Mouse (Mus musculus) midbrain, embryonic 15.5 days (tissue): Measurements from ENCODE around the gene Rnf216. TPM values are rescaled to one million over a fixed set of nuclear protein-coding genes. Genes with fewer than 3 reads are reported as not detected.
"Not testable (repeated sequence)": the region's sequence is repeated elsewhere in the genome, so short reads cannot be mapped to it uniquely, and the experiment has no call there.

Experiments
- ATAC-seq: fragments of 200-750 bp; cut with Nextera tagmentation; replicated peaks from 2 replicates; pipeline ENCODE4 v1.8.0; 2017; ENCODE audit warnings: moderate TSS enrichment
- H3K27ac ChIP-seq: fragments of 300-500 bp; sonication (generic); 2 replicates; pipeline ENCODE4 v1.5.1; 2015; ENCODE audit warnings: mild to moderate bottlenecking, inconsistent platforms
- H3K27me3 ChIP-seq: fragments of 300-500 bp; sonication (generic); replicated peaks from 2 replicates; pipeline ENCODE4 v1.6.1; 2015; ENCODE audit warnings: inconsistent platforms
- H3K36me3 ChIP-seq: fragments of 300-500 bp; sonication (generic); replicated peaks from 2 replicates; pipeline ENCODE4 v1.6.1; 2015; ENCODE audit warnings: inconsistent platforms
- H3K4me1 ChIP-seq: fragments of 300-500 bp; sonication (generic); 2 replicates; pipeline ENCODE4 v1.6.1; 2015; ENCODE audit warnings: inconsistent platforms
- H3K4me2 ChIP-seq: fragments of 300-500 bp; sonication (generic); 2 replicates; pipeline ENCODE4 v1.6.1; 2015; ENCODE audit warnings: inconsistent platforms, mild to moderate bottlenecking, moderate library complexity
- H3K4me3 ChIP-seq: fragments of 300-500 bp; sonication (generic); 2 replicates; pipeline ENCODE4 v1.5.1; 2015; ENCODE audit warnings: mild to moderate bottlenecking, inconsistent platforms
- H3K9ac ChIP-seq: fragments of 300-500 bp; sonication (generic); 2 replicates; pipeline ENCODE4 v1.6.1; 2015; ENCODE audit warnings: mild to moderate bottlenecking, inconsistent platforms
- H3K9me3 ChIP-seq: fragments of 300-500 bp; sonication (generic); 2 replicates; pipeline ENCODE4 v1.6.1; 2016; ENCODE audit warnings: inconsistent platforms
- WGBS: fragments of 180-500 bp; shearing (Covaris S2); methylation state at CpG from one replicate; pipeline ENCODE4 v1.1.7; 2015; ENCODE audit warnings: mixed read lengths; 5-methylcytosine and 5-hydroxymethylcytosine counted together
- polyA plus RNA-seq: library from polyadenylated mRNA; unstranded; fragments of >200 nt; fragmentation: Nextera tagmentation; extraction: Ambion mirVana; gene quantifications from 2 replicates; pipeline ENCODE4 v1.2.1, GENCODE M21; 2015

The Rnf216 gene
- 30.6 and 33.6 TPM in 2 replicates for polyA plus RNA-seq

DNA sequence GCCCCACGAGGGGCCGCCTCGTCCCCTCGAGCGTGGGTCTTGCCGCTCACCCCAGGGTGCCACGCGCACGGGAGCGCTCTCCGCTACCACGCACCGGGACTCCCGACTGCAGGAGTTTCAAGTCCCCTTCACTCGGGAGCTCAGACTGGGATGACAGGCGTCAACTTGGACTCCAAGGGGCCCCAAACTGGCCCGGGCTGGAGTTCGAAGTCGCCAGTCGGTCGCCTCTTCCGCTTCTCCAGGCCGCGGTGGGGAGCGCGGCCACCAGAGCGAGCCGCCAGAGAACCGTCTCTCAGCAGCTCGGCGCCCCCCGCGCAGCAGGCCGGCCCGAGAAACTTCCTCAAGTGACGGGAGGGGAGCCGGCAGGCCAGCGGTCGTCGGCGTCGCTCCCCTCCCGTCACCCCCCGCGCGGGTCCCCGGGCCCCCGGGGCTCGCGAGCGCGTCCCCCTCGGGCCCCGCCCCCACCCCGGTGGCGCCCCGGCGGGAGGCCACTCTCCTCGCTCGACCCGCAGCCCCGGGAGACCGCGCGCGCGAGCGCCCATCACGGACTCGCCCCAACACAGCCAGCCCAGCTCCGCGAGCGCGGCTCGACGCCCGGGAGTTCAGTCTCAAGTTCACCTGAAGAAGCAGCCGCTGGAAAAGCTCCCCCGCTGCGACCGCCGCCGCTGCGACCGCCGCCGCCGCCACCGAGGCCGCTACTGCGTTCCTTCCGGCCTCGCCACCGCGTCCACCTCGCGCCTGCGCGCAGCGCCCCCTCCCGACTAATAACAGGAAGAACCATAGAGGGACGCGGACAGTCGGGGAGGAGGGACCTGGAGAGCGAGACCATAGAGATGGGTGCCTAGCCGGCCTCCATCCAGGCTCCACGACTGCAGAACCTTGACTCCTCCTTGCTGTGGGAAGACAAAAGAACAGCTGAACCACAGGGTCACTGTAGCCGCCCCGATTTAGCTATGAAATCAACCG lies at the start of gene Rnf216:
Gene Rnf216 (minus strand): TSS at position 714 of the 966 bp plus-strand sequence.
- Histone ChIP-seq H3K4me3 (peak within 1 kb of the TSS; percentile 73), H3K36me3 (no peaks in the 10 kb centered on the region), H3K4me1 (peaks cover 17% of the 10 kb centered on the region), H3K27ac (peak within 1 kb of the TSS; percentile 82), H3K9me3 (no peaks in the 10 kb centered on the region), H3K27me3 (no peaks in the 10 kb centered on the region), H3K4me2 (peak within 1 kb of the TSS; percentile 86), H3K9ac (peak within 1 kb of the TSS; percentile 66)
- under 1% methylated on average over 91 of the region's 110 CpGs for WGBS
- peak; percentile 97 for ATAC-seq

DNA sequence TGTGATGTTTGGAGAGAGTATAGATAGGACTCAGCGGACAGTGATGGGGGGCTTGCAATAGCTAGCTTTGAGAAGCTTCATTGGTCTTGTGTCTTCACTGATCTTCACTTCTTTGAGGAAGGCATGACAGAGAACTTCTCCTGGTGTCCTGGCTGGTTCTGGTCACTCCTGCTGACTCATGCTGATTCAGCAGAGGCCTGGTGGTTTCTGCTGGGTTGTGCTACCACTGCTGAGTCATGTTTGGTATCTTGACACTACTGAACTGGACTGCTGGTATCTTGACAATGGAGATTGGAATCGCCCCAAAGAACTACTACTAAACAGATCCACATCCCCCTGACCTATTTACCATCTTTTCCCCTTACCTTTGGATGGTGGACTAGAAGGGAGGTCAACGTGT lies 42.7 kb upstream of the Rnf216 start:
- Histone ChIP-seq H3K4me3 (no peak overlapping the region), H3K4me1 (no peaks in the 10 kb centered on the region), H3K27ac (no peak overlapping the region), H3K4me2 (no peak overlapping the region), H3K27me3 (peaks cover 29% of the 10 kb centered on the region), H3K9ac (no peak overlapping the region), H3K9me3 (no peaks in the 10 kb centered on the region), H3K36me3 (no peaks in the 10 kb centered on the region)
- ATAC-seq = no peak
- 88% methylated on average over 3 of the region's 3 CpGs for WGBS

DNA sequence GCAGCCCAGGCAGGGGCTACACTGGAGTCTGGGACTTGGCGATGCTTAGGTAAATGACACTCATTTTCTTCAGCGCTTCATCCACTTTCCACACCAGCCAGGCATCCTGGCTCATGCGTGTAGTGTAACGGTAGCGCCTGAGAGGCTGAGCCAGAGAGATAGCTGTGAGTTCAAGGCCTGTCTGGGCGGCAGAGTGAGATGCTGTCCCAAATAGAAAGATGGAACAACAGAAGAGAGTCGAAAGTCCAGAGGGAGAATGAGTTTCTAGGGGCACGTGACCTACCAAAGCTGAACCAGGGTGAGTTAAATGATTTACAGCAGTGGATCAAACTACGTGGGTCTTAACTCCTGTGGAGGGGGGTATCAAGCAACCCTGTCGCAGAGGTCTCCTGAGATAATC lies 41.0 kb upstream of the Rnf216 start:
- H3K36me3 ChIP-seq = no peaks in the 10 kb centered on the region
- no peak overlapping the region for H3K4me2 ChIP-seq
- ATAC-seq = no peak
- no peak overlapping the region for H3K4me3 ChIP-seq
- no peaks in the 10 kb centered on the region for H3K4me1 ChIP-seq
- H3K9ac ChIP-seq = no peak overlapping the region
- no peak overlapping the region for H3K27ac ChIP-seq
- H3K27me3 ChIP-seq = peaks cover 25% of the 10 kb centered on the region
- H3K9me3 ChIP-seq = no peaks in the 10 kb centered on the region
- 90% methylated on average over 10 of the region's 10 CpGs for WGBS

DNA sequence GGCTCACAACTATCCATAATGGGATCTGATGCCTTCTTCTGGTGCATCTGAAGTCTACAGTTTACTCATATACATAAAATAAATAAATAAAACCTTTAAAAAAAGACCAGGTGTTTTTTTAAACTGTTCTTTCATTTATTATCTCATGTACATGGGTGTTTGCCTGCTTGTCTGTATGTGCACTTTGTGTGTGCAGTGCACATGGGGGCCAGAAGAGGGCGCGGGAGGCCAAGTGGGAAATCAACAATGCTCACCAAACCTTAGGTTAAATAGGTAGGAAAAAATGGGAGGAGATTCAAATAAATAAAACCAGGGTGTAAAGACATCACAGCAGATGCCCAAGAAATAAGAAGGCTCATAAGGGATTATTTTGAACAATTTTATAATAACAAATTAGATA lies 37.2 kb upstream of the Rnf216 start:
- H3K36me3 ChIP-seq = no peaks in the 10 kb centered on the region
- no peak overlapping the region for H3K4me3 ChIP-seq
- H3K27ac ChIP-seq = no peak overlapping the region
- H3K4me1 ChIP-seq = no peaks in the 10 kb centered on the region
- H3K9me3 ChIP-seq = no peaks in the 10 kb centered on the region
- H3K4me2 ChIP-seq = no peak overlapping the region
- no peak for ATAC-seq
- no peak overlapping the region for H3K9ac ChIP-seq
- WGBS = 76% methylated on average over 2 of the region's 2 CpGs
- no peaks in the 10 kb centered on the region for H3K27me3 ChIP-seq

DNA sequence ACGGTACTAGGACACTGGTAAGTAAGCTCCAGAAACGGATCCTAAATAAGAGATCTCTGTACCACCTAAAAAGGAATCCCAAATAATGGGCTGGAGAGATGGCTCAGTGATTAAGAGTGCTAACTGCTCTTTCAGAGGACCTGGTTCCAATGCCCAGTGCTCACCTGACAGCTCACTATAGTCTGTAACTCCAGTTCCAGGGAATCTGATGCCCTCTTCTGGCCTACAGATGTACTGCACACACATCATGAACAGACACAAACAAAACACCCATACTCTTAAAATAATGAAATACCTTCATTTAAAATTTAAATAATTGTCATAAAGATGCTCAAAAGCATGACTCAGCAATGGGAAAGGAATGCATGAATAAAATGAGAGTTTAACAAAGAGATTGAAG lies 36.7 kb upstream of the Rnf216 start:
- Histone ChIP-seq H3K9ac (no peak overlapping the region), H3K4me2 (no peak overlapping the region), H3K4me3 (no peak overlapping the region), H3K27ac (no peak overlapping the region), H3K36me3 (no peaks in the 10 kb centered on the region), H3K9me3 (no peaks in the 10 kb centered on the region), H3K4me1 (no peaks in the 10 kb centered on the region), H3K27me3 (no peaks in the 10 kb centered on the region)
- WGBS = 98% methylated on average over 2 of the region's 2 CpGs
- ATAC-seq = no peak

DNA sequence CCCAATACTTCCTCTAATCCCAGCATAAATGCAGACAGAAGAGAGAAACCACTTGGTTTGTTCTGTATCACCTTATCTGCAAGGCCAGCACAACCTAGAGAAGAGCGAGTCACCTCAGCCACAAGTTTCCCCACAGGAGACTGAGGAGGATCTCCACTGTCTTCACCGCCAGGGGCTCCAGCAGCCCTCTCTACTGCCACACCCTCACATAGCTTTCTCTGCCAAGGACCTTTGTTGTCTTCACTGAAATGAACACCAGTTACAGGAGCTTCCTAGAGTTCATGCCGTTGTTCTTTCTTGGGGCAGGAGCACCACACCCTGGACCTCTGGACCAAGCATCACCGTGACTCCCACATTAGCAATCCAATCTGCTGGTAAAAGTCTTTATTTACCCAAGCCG lies 35.9 kb upstream of the Rnf216 start:
- WGBS = 92% methylated on average over 5 of the region's 5 CpGs
- Histone ChIP-seq H3K27me3 (no peaks in the 10 kb centered on the region), H3K4me2 (no peak overlapping the region), H3K4me1 (no peaks in the 10 kb centered on the region), H3K9me3 (no peaks in the 10 kb centered on the region), H3K27ac (no peak overlapping the region), H3K9ac (no peak overlapping the region), H3K36me3 (no peaks in the 10 kb centered on the region), H3K4me3 (no peak overlapping the region)
- ATAC-seq = no peak

DNA sequence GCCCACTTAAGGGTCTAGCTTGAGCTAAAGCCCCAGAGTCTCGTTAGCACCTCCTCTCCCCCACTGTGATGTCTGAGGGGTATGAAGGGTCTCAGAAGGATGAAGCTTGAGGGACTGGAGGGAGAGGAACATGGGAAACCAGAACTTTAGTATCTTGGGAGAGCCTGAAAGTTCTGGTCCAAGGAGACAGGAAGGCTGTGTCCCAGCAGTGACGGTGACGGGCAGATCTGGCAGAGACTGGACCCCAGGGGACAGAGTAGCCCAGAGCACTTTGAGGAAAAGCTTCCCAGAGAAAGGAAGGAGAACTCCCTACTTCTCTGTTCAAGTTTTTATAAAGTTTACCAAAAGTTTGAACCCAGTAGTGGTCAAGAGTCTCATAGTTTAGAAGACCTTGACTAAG lies 34.7 kb upstream of the Rnf216 start, which contains the start of gene Olfr718-ps1:
Gene Olfr718-ps1 (minus strand): TSS at position 101 of the 400 bp plus-strand sequence.
- Histone ChIP-seq H3K4me3 (no peak within 1 kb of the TSS), H3K4me1 (no peaks in the 10 kb centered on the region), H3K27me3 (no peaks in the 10 kb centered on the region), H3K9ac (no peak within 1 kb of the TSS), H3K9me3 (no peaks in the 10 kb centered on the region), H3K27ac (no peak within 1 kb of the TSS), H3K4me2 (no peak within 1 kb of the TSS), H3K36me3 (no peaks in the 10 kb centered on the region)
- 72% methylated on average over 3 of the region's 3 CpGs for WGBS
- ATAC-seq = no peak

DNA sequence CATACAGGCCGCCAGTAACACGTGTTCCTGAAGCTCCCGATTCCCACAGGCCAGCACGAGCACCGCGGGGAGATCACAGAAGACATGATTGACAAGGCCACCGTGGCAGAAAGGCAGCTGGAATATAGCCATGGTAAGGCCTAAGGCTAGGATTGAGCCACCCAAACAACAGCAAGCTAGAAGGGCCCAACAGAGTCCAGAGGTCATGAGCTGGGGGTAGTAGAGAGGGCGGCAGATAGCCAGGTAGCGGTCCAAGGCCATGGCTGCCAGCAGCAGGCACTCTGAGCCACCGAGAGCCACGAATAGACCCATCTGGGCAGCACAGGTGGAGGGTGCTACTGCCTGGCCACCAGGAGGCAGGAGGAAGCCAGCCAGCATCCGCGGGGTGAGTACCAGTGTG lies 24.8 kb upstream of the Rnf216 start:
- no peaks in the 10 kb centered on the region for H3K4me1 ChIP-seq
- no peaks in the 10 kb centered on the region for H3K27me3 ChIP-seq
- H3K9me3 ChIP-seq = no peaks in the 10 kb centered on the region
- no peak overlapping the region for H3K27ac ChIP-seq
- ATAC-seq = no peak
- WGBS = 84% methylated on average over 13 of the region's 13 CpGs
- H3K4me3 ChIP-seq = no peak overlapping the region
- no peak overlapping the region for H3K9ac ChIP-seq
- no peak overlapping the region for H3K4me2 ChIP-seq
- H3K36me3 ChIP-seq = no peaks in the 10 kb centered on the region

DNA sequence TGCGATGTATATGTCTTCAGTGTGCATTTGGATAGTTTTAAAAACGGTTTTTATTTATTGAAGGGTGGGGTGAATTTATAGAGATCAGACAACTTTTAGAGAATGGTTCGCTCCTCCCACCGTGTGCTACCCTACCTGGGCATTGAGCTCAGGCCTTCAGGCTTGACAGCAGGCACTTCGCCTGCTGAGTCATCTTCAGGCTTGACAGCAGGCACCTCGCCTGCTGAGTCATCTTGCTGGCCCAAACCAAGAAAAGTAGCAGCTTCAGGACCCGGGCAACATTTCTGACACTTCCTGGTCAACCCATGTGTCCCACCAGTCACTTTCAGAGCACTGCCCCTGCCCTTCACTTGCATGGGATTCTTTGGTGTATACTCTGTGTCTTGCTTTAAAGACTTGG lies 22.2 kb upstream of the Rnf216 start:
- Histone ChIP-seq H3K27ac (no peak overlapping the region), H3K9ac (no peak overlapping the region), H3K4me3 (no peak overlapping the region), H3K27me3 (no peaks in the 10 kb centered on the region), H3K9me3 (no peaks in the 10 kb centered on the region), H3K4me2 (no peak overlapping the region), H3K4me1 (no peaks in the 10 kb centered on the region), H3K36me3 (no peaks in the 10 kb centered on the region)
- WGBS = 92% methylated on average over 7 of the region's 7 CpGs
- no peak for ATAC-seq

DNA sequence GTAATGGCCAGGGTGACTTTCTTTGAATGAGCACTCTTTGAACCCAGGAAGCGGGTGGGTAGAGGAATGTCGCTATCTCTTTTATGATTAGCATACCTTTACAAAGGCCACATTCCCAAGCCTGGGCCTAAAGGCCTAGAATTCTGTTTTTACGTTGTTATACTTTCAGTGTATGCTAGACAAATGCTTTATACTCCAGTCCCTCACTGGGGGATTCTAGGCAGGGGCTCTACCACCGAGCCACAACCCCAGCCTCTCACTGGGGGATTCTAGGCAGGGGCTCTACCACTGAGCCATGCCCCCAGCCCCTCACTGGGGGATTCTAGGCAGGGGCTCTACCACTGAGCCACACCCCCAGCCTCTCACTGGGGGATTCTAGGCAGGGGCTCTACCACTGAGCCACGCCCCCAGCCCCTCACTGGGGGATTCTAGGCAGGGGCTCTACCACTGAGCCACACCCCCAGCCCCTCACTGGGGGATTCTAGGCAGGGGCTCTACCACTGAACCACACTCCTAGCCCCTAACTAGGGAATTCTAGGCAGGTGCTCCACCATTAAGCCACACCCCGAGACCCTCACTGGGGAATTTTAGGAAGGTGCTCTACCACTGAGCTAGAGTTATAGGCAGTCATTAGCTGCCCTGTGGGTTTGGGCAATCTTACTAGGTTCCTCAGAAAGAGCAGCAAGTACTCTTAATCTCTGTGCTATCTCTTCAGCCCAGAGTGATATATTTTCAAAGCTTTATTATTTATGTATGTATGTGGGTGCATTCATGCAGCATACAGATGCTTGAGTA lies 21.6 kb upstream of the Rnf216 start:
- not testable (repeated sequence) for ATAC-seq, H3K9me3 ChIP-seq, H3K27ac ChIP-seq, H3K36me3 ChIP-seq, H3K27me3 ChIP-seq, H3K9ac ChIP-seq, H3K4me1 ChIP-seq, H3K4me3 ChIP-seq, H3K4me2 ChIP-seq
- 75% methylated on average over 3 of the region's 6 CpGs for WGBS

DNA sequence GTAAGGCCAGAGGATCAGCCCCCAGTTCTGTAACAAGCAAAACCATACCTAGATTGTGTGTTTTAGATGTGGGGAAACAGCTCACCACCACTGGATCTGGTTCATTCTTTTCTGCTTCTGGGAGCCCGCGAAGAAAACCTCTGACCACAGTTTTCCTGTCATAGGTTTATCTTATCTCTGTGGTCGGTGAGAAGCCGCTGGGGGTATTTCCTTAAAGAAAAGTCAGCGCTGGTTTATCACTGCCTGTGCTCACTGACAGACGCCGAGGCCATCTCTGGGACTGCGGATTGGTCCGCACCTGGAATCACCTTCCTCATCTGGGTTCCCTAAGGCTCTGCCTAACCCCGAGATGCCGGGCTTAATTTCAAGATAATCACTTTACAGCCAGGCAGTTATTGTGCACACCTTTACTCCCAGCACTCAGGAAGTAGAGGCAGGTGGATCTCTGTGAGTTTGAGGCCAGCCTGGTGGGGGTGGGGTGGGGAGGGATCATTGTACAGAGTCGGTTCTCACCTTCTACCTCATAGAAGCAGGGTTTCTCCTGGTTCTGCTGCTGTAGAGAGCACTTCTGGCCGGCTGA lies 20.2 kb upstream of the Rnf216 start:
- Histone ChIP-seq H3K4me2 (no peak overlapping the region), H3K9ac (no peak overlapping the region), H3K9me3 (no peaks in the 10 kb centered on the region), H3K4me3 (no peak overlapping the region), H3K4me1 (no peaks in the 10 kb centered on the region), H3K27me3 (no peaks in the 10 kb centered on the region), H3K36me3 (no peaks in the 10 kb centered on the region), H3K27ac (no peak overlapping the region)
- 83% methylated on average over 13 of the region's 13 CpGs for WGBS
- no peak for ATAC-seq

DNA sequence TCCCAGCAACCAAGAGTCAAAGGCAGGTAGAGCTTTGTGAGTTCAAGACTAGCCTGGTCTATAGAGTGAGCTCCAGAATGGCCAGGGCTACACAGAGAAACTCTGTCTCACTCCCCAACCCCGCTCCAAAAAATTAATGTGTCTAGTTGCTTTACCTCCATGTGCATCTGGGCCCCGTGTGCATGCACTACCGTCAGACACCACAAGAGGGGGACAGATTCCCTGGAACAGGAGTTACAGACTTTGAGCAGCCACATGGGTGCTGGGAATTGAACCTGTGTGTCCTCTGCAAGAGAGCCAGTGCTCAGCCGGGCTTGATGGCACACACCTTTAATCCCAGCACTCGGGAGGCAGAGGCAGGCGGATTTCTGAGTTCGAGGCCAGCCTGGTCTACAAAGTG lies 17.5 kb upstream of the Rnf216 start:
- Histone ChIP-seq H3K27ac (no peak overlapping the region), H3K9me3 (no peaks in the 10 kb centered on the region), H3K4me1 (peaks cover 7% of the 10 kb centered on the region), H3K9ac (no peak overlapping the region), H3K4me3 (no peak overlapping the region), H3K36me3 (no peaks in the 10 kb centered on the region), H3K27me3 (no peaks in the 10 kb centered on the region), H3K4me2 (no peak overlapping the region)
- 94% methylated on average over 7 of the region's 7 CpGs for WGBS
- ATAC-seq = no peak
